Mouse (Mus musculus) CD4-positive, CD25-positive, alpha-beta regulatory T cell, adult 4 months (primary cell): ENCODE measurements around the gene Bri3bp. TPM values are rescaled to one million over a fixed set of nuclear protein-coding genes. Genes with fewer than 3 reads are reported as not detected.
"Not testable (repeated sequence)": the region's sequence is repeated elsewhere in the genome, so short reads cannot be mapped to it uniquely, and the experiment has no call there.

Source experiments
- ATAC-seq: one replicate; pipeline ENCODE4 v1.8.0; 2017
- polyA plus RNA-seq, 2 experiments: library from polyadenylated mRNA; unstranded; fragments of 100-300 nt; shearing (Covaris generic); gene quantifications; one replicate each; pipeline ENCODE4 v1.2.1; 2017

Gene Bri3bp
- polyA plus RNA-seq: 1 to 10 TPM; 4.3 to 7.5 TPM

DNA sequence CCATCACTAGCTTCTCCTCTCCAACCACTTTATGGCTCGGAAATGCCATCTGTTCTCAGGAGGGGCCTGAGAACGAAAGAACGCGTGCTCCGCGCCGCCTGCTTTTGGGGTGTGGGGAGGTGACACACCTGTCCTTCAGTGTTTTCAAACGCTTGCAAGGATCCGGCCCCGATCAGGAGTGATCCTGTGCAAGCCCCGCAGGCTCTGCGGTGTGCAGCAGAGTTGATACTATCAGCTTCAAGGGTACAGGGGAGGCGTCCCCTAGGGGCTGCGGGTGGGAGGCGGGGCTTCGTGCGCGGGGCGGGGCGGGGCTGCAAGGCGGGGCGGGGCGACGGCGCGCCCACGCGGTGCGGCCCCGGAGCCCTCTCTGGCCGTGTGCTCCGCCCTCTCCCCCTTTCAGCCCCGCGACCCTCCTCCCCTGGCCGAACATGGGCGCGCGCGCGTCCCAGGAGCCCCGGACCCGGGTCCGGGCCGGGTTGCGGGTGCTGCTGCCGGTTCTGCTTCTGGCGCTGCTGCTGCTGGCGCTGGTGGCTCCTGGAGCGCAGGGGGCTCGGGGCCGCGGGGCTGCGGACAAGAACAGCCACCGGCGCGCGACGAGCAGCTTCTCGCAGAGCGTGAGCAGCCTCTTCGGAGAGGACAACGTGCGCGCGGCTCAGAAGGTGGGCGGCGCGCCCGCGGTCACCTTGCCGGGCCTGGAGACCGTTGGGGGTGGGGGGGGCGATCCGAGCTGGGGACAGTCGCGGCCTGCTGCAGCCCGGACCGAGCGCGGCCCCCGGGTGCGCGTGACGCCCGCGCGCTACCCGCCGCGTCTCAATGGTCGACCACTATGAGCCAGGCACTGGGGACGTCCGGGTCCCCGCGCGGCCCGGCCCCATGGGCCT is at the start of gene Bri3bp:
Gene Bri3bp (plus strand): TSS at position 335 of the 881 bp plus-strand sequence.
- peak; percentile 72 for ATAC-seq

DNA sequence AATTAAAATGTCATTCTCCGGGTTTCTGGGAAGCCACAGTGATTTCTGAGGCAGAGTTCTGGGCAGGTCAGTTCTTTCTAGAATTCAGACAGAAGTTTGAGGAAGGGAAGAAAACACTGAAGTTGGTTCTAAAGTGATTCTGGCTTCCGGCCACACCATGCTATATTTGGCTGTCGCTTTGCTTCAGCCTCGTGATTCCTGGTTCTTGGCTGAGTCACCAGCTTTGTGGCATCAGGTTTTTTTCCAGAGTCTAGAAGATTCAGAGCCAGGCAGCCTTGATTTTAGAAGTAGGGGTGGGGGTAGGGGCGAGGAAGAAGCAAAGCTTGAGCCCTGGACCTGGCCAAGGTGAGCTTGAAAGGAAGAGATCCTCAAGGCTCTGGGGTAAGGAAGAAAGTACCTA is 49.8 kb upstream of the Bri3bp start:
- ATAC-seq: no peak

DNA sequence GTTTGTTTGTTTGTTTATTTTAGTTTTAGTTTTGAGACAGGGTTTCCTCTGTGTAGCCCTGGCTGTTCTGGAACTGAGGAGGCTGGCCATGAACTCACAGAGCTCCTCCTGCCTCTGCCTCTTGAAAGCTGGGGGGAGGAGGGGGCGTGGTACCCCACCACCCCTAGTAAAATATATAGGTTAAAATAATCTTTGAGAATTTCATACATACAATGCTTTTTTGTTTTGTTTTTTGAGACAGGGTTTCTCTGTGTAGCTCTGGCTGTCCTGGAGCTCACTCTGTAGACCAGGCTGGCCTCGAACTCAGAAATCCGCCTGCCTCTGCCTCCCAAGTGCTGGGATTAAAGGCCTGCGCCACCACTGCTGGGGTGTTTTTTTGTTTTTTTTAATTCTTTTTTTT is 49.2 kb upstream of the Bri3bp start:
- not testable (repeated sequence) for ATAC-seq

DNA sequence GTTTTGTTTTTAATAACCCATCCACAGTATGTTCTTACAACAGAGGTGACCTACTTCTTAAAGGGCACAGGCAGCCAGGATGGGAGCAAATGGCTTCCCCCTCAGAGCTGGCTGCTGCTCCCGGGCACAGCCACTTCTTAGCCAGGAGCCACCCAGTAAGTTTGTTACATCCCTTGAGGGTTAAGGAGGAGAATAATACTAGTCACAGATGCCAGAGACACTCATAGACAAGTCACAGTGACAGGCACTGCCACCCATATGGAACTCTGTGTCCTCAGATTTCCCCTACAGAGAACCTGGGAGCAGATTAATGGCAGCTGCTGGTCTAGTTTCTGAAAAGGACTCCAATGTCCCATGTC is 48.8 kb upstream of the Bri3bp start:
- peak; percentile 1 for ATAC-seq

DNA sequence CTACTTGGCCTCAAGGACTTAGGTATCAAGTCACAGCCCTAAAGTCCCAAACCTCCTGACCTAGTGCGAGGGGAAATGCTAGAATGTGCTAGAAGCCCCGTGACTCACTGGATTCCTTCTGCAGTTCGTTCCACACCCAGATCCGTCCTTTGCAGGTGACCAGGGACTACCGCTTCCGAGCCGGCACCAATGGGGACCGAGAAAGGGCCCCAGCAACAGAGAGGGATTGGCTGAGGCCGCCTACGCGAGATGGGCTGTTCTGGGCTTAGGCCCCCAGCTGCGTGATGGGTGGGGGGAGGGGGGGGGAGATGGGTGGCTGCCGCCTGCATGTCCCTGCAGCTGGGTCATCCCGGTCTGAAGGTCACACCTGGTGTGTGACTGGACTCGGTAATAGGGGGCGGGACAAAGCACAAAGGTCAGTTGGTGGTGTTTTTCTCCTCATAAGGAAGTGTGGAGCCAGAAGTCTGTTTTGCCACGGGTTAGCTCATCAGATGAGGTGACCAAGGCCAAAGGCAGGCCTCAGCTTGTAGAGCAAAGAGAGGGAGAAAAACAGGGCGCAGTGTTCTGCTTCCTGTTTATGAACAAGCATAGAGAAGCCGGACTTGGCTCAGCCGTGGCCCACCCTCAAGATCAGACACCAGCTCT is 48.3 kb upstream of the Bri3bp start:
- ATAC-seq: peak; percentile 66

DNA sequence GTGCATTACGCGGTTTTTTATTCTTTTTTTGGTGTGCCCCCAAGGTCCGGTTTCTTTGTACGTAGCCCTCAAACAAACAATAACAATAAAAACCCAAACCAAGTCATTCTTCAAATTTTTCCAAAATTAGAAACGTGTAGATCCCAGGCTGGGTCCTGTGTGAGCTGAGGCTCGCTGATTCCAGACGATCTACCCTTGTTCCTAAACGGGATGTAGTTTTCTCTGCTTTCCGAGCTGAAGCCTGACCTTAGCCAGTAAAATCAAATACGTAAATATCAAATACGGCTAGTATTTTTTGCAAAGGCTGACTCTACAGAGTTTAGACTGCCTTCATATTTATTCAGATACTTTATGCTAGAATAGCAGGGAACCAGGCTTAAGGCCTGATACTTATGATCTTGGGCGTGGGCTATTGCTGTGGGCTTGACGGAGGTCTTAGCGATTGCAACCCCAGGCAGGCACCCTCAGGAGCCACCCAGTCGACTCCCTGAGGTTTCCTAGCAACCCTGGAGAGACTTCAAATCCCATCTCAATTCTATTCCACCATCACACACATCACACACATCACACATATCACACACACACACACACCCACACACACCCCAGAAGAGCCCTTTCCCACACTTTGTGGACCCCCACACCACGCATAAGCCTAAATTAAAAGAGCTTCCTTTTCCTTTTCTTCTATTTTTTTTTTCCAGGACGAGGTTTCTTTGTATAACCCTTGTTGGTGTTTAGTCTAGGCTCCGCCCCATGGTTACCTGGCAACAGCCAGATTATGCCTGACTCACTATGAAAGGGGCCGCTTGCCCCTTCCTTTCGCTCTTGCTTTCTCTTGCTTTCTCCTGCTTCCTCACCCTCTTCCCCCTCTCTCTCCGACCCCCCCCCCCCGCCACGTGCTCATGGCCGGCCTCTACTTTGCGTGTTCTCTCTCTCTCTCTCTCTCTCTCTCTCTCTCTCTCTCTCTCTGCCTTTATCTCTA is 47.5 kb upstream of the Bri3bp start:
- peak; percentile 67 for ATAC-seq

DNA sequence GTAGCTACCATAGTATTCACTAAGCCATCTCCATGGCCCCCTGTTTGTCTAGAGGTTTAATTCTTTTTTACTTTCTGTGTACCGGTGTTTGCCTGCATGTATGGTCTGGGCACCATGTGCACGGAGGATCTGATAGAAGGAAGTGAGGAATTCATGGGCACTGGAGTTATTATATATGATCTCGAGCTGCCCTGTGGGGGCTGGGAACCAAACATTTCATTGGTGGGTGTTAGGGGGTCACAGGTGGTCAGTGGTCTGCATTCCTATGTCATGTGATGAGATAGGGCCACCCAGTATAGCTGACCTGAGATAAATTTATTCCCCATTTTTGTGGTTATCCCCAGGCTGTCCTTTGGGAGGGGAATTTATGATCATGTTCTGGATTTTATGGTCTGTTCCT is 46.4 kb upstream of the Bri3bp start:
- ATAC-seq: no peak

DNA sequence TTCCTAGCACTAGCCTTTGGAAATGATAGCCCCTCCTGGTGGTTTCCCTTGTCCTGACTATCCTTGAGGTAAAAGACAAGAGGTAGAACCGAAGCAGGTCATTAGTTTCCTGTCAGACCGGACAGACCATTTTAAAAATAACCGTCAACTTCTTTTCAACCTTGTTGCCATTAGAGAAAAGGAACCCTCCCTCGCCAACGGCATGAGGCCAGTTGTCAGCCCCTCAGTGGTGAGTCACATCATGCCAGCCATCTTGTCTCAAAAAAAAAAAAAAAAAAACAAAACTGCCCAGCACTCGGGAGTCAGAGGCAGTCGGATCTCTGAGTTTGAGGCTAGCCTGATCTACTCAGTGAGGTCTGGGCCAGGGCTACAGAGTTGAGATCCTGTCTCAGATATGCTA is 40.5 kb upstream of the Bri3bp start:
- ATAC-seq: no peak

DNA sequence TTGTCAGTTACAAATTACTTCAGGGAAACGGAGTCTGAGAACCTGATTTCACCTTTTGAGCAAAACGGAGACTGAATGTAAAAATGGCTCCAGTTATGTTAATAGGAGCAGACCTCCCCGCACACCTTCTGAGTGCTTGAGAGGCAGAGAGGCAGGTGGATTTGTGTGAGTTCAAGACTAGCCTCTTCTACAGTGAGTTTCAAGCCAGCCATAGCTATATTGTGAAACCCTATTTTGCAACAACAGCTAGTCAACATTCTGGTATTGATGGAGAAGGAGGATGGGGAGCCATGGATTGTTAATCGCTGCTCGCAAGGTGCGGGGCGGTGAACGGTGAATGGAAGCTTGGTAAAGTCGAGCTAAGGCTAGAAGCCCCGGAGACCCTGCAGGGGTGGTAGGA is 38.9 kb upstream of the Bri3bp start:
- no peak for ATAC-seq

DNA sequence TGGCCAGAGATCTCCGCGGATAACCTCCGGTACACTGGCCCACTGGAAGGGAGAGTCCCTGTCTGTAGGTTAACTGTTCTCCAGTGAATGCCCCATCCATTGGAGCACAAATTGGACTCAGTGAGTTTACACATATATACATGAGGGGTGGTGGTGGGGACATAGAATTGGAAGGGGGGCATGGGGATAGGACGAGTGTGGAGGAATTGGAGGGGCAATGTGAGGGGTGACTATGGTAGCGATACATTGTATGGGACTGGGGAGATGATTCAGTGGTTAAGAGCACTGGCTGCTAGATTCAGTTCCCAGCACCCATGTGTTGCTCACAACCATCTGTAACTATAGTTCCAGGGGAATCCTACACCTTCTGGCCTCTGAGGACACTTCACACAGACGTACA is 38.4 kb upstream of the Bri3bp start:
- ATAC-seq: no peak

DNA sequence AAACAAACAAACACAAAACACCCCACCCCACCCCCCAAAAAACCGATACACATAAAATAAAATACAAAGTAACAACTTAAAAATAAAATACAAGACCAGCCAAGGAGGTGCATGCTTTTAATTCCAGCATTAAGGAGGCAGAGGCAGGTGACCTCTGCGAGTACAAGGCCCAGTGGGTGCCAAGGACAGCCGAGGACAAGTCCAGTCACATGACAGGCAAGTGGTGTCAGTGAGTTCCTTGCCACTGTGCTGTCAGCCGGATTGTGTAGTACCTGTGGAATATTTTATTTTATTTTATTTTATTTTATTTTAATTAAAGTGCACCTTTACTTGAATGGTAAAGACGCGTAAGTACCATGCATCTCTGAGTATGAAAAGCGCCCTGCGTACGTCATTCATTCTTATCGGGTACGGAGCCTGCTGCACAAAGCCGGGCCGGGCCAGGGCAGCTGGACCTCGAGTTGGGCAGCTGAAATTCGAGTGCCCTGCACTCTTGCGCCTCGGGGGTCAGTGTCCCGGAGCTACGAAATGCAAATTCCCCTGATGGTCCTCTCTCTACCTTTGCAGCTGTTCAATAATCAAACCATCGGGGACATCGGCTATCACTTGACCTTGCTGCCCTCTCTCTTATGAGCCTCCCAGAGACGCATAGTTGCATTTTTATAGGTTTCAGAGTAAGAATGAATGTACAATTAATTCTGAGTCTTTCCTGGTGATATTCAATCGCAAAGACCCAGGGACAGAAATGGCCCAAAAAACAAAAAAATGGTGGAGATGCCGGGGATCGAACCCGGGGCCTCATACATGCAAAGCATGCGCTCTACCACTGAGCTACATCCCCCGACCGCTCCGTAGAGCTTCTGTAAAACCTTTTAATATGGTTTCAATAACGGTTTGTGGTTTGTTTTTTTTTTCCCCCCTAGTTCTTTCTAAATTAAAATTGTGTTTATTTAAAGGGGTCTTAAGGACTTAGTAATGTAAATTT is 37.6 kb upstream of the Bri3bp start:
- ATAC-seq: no peak

DNA sequence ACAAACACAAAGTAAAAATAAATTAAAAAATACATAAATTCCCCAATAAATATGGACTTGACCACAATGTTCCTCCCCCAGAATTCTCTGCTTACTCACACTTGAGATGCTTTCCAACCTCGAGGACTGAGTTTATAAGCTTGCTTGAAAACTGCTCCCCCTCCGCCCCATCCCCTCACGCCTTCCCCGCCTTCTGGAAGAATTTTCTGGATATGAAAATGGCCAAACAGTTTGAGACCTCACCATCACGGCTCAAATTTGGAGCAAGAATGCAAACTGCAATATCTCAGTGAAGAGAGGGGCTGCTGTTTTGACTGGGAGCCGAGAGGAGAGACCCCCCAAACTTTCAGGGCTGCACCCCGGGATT is 36.8 kb upstream of the Bri3bp start:
- no peak for ATAC-seq

DNA sequence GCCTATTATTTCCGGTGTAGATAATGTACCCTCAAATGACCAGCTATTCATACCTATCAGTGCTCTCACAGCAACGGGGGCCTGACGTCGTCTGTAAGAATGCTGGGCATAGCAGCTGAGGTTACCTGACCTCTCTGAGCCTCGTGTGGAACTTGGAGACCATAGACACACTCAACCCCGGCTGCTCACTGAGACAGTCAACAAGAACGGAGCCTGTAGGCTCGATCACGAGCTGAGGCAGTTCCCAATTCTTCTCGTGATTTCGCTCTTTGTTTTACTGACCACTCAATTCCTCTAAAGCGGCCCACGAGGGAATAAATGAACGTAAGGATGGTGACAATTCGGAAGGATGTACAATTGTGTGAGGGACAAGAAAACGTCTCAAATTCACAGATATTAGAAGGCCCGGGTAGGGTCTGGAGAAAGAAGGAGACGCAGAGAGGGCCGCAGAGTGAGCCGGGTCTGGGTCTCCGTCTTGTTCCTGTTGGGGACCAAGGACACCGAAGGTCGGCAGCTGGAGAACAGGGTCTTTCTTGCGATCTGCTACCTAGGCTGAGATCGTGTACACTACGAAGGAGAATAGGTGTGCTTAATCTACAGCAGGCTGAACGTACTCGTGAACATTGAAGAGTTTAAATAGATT is 36.3 kb upstream of the Bri3bp start:
- peak; percentile 6 for ATAC-seq

DNA sequence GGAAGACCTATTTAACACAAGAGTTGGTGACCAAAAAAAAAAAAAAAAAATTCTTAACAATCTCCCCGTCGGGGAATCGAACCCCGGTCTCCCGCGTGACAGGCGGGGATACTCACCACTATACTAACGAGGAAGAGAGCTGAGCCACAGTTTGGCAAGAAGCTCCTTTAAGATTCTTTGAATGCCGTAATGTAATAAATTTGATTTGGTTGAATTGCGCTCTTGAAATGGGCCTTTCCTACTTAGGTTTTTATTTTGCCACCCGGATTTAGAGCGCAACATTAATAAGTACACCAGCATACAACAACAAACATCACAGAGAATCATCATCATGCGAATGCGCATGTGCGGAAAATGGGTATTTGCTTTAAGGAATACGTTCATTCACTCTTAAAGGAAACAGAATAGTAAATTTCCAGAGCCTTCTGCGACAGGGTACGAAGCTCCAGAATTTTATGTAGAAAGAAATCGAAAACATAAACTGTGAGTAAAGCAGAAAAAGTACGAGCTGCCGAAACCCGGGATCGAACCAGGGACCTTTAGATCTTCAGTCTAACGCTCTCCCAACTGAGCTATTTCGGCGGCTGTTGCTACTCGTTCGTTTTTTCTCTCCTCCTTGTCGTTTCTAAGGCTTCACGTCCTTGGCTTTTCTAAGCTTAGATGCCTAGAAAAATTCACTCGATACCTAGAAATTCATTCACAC is 35.7 kb upstream of the Bri3bp start:
- peak; percentile 65 for ATAC-seq

DNA sequence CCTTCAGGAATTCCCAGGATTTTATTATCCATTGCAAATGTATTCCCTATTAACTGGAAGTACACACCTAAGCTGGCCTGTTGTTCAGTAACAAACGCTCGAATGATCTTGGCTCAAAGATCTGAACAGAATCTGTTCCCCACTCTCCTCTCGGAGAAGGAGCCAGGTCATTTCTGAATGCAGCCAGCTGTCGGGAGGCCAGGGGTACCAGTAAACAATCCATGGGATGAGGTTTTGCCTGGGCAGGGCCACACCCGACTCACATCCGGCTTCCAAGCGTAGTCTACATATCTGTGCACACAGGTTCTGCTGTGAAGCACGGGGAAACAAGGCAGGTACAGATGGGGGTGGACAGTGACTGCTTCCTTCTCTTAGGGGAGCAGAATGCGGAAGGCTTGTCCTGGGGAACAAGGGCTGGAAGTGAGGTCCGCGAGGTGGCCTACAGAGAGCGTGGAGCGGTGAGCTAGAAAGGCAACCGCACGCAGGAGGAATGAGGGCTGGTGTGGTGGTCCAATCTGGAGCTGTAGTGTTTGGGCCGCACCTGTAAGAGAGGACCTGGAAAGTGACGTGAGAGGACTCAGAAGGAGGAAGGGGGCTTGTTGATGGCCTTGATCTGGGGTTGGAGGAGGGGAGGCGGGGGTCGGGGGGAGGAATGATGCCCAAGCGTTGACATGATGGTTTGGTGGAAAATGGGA is 34.9 kb upstream of the Bri3bp start:
- peak; percentile 73 for ATAC-seq

DNA sequence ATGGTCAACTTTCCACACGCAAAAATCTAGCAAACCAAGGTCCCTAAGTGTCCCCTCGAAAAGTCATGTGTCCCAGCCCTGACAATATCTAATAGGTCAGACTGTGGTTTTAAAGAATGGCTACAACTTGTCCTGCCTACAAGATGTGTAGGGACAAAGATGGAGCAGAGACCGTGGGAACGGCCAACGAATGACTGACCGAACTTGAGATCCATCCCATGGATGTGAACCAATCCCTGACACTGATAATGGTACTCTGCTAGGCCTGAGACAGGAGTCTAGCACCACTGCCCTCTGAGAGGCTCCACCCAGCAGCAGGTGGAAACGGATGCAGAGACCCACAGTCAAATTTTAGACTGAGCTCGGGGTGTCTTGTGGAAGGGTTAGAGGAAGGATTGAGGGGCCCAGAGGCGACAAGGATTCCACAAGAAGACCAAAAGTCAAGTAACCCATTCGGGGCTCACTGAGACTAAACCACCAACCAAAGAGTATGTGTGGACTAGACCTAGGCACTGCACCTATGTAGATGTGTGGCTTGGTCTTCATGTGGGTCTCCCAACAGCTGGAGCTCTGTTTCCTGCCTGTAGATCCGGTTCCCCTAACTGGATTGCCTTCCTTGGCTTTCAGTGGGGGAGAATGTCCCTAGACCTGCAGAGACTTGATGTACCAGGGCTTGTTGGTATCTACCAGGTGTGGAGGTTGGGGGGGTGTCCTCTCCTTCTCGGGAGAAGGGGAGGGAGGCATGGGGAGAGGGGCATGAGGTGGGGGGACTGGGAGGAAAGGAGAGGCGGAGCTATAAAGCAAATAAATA is 34.1 kb upstream of the Bri3bp start:
- ATAC-seq: no peak

DNA sequence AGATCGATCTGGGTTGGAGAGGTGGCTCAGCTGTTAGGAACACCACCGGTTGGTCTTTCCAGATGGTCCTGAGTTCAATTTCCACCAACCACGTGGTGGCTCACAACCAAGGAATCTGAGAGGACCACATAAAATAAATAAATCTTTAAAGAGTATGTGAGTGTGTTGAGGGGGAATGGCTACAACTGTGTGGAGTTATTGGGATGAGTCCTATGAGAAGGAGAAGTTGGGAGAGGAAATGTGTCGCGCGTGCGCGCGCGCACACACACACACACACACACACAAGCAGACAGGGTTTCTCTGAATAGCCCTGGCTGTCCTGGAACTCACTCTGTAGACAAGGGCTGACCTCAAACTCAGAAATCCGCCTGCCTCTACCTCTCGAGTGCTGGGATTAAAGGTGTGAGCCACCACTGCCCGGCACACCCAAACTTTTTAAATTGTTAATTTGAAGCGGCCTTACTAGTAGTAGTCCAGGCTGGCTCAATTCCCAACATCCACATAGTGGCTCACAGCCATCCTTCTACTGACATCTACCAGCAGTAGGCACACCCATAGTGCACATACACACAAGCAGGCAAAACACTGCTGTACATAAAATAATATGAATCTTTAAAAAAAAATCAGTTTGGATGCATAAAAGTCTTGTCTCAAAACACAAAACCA is 33.3 kb upstream of the Bri3bp start:
- no peak for ATAC-seq

DNA sequence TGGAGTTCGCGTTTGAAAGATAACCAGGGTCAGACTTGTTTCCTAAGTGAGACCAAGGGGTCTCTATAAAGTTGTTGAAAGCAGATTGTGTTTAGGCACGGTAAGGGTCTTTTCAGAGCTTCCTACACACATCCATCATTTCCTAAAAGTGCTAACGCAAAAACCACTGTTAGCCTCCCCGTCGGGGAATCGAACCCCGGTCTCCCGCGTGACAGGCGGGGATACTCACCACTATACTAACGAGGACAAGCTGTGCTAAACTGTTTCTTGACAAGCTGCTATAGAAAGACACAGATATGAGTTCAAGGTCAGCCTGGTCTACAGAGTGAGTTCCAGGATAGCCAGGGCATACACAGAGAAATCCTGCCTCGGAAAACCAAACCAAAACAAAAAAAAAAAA is 32.5 kb upstream of the Bri3bp start:
- peak; percentile 12 for ATAC-seq
